Mouse (Mus musculus) lung, postnatal 0 days (tissue): ENCODE measurements around the gene Spns3.

Experiments used
- CTCF ChIP-seq: IDR thresholded peaks from 2 replicates; pipeline ENCODE4 v1.5.1; 2016; ENCODE audit warnings: antibody characterized with exemption, mild to moderate bottlenecking
- EP300 ChIP-seq: IDR thresholded peaks from 2 replicates; pipeline ENCODE4 v1.6.1; 2016; ENCODE audit warnings: antibody characterized with exemption, mild to moderate bottlenecking, control low read depth

- no peak for TF ChIP-seq EP300
- TF ChIP-seq CTCF: no peak
Measured at GRCm38 (mm10) chr11:72475408-72475807, 74.9 kb downstream of the Spns3 start.
